Mouse (Mus musculus) lung, postnatal 10 days (tissue): ENCODE measurements around the gene Bpifb4.

Experiments used
- DNase-seq: peaks from one replicate; pipeline ENCODE4 v3.0.0; 2021

Gene Bpifb4

DNA sequence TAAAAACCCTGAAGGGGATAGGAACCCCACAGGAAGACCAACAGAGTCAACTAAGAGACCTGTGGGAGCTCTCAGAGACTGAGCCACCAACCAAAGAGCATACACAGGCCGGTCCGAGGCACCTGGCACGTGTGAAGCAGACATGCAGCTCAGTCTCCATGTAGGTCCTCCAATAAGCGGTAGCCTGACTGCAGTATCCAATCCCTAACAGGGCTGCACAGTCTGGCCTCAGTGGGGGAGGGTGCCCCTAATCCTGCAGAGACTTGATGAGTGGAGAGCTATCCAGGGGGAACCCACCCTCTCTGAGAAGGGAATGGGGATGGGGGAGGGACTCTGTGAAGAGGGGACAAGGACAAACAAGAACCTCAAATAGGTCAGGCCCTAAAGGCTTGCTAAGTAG, 67.7 kb downstream of the Bpifb4 start:
- DNase-seq: no peak

DNA sequence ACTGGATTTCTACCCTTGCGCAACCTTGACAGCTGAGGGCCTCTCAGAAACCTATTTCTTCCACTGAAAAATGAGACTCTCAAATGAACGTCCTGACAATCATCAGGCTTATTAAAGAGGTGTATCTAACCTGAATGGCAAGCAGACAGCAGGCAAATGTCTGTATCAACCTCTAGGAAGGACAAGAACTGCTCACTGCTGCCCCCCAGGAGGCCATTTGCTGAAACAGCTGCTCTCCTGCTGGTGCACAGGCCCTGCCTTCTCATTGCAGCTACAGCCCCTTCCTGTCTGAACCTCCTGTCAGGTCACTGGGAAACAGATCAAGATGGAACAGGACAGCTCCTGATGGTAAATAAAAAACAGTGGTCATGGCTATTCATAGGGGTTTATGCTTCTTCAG, 68.3 kb downstream of the Bpifb4 start:
- no peak for DNase-seq

GRCm38 (mm10) chr2:154007381-154007780, 69.4 kb downstream of the Bpifb4 start:
- DNase-seq: no peak

GRCm38 (mm10) chr2:154007965-154008364, 70.0 kb downstream of the Bpifb4 start, which contains the start of gene Bpifa2:
Gene Bpifa2, plus strand, starts transcription at chr2:154008265.
- no peak for DNase-seq
